Mouse (Mus musculus) hematopoietic stem cell, adult 5-6 weeks (primary cell): ENCODE results near the gene Brsk2. TPM values are rescaled to one million over a fixed set of nuclear protein-coding genes. Genes with fewer than 3 reads are reported as not detected.

Experiments used
- ATAC-seq, 2 experiments: fragments of 125-278 bp in 1 of 2; replicated peaks in 1 of 2; 2 replicates each; pipeline ENCODE4 v1.8.0; 2016 to 2017; ENCODE audit warnings: inconsistent platforms in 2 of 2, mild to moderate bottlenecking in 2 of 2, moderate number of reproducible peaks in 2 of 2, low read depth in 1 of 2, moderate TSS enrichment in 1 of 2; ENCODE audit not compliant: low FRiP score in 2 of 2, poor library complexity in 2 of 2, severe bottlenecking in 2 of 2, insufficient read depth in 1 of 2, low TSS enrichment in 1 of 2
- total RNA-seq: library from RNA; stranded (forward); fragments of 172-1452, 232-1000 nt; gene quantifications from 2 replicates; pipeline ENCODE4 v1.2.3, GENCODE M21; 2017

The Brsk2 gene
- total RNA-seq, 1 experiment from 2014 or later: not detected

DNA sequence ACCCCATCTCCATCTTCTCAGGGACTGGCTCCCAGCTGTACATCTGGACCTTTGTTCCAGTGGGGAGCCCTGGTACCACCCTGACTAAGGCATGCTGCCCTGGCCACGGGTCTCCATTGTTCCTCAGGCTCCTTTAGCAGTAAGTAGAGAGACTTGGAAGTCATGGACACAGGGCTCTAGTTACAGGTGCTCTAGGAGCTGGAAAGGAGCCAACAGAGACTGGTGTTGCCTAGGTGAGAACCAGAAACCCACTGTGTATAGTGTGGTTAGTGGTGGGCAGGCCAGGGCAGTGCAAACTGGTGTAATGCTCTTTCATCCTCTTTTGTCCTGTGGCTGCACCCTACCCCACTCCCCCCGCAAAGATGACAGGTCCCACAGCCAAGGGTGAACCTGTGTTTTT, 41.6 kb downstream of the Brsk2 start:
- no peak for ATAC-seq

DNA sequence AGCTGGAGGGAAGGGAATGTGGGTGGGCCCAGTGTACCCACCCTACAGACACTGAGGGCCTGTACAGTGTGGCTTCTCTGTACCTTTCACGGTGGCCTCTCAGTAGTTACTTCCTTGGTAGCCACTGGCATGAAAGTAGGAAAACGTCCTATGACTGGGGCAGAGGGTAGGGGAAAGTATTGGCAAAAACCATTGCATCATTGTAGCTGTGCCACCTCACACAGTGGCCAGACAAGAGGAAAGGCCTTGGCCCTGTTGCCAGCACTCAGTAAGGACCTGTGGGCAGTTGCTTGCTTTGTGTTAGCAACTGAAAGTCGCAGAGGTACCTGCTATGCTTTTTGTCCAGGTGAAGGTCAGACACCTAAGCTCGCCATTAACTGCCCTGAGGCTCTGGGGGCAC, 44.6 kb downstream of the Brsk2 start:
- ATAC-seq: no peak

GRCm38 (mm10) chr7:142000661-142001060, 51.1 kb downstream of the Brsk2 start:
- ATAC-seq: no peak

DNA sequence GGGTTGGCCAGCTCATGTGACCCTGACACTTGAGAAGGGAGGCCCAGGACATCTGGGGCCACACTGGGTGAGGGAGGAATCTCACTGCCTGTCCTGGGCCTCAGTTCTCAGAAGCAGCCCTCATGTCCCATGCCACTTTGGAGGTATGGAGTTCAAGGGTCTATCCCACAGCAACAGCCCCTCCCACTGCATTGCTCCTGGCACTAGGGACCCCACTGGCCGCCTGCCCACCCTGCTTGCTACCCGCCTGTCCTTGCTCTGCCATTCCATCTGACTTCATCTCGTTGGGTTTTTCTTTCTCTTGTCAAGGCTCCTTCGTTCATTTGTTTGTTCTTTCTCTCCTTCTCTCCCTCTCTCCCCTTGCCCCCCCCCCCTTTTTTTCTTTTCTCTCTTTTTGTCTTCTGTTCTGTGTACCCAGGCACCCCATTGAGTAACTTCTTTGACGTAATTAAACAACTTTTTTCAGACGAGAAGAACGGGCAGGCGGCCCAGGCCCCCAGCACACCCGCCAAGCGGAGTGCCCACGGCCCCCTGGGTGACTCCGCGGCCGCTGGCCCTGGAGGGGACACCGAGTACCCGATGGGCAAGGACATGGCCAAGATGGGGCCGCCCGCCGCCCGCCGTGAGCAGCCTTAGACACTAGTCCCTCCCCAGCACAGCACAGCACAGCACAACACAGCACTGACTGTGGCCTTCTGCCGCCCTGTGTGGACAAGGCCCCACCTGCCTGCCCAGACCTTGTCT, 52.2 kb downstream of the Brsk2 start:
- no peak for ATAC-seq

DNA sequence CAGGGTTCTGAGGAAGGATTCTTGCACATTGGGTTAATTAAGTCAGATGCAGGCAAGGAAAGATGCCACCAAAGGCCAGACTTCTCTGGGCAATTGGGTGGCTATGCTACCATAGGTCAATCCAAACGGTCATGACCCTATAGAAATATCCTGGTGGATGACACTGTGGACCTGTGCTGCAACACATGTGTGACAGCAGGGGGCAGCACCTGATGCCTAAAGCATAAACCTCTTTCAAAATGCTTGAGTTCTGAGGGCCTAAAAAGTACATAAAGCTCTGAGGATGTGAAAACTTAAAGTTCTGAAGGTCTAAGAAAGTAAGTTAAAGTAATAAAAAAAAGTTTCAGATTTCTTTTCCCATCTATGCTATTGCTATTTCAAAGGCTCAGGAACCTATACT, 67.0 kb downstream of the Brsk2 start:
- peak; percentile 69 to 77 for ATAC-seq

GRCm38 (mm10) chr7:142019699-142020098, 70.1 kb downstream of the Brsk2 start:
- no peak; a peak in 1 of 4 replicates for ATAC-seq

DNA sequence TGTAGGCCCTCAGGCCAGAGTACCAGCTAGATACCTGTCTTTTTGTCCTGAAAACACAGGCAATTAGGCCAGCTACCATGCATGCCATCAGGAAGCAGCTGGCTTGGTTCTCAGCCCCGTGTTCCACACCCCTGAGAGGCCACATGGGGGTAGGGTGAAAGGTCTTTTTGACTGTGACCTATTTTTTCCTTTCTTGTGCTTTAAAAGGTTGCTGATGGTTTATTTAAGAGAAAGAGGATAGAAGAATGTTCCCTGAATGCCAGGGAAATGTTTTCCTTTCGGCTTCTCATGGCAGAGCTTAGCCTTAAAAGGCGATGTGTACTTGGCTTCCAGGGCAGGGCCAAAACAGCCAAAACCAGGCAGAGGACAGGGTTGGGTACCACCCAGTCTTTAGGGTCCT, 71.3 kb downstream of the Brsk2 start:
- no peak for ATAC-seq

DNA sequence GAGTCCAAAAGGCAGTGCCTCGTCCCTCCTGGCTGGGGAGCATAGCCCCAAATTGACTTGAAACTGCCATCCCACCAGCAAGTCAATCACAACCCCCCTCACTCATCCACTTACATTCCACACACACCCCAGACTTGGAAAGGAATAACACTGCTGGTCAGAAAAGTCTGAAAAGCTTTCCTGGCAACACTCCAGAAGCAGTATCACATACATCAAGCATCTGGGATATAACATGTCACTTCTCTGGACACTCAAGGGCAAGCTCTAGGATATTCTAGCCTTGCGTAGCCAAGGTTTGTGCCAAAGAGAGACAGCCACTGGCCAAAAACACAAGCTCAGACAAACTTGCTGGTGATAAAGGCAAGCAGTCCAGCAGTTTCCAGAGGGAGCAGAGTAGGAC, 75.6 kb downstream of the Brsk2 start:
- ATAC-seq: no peak

DNA sequence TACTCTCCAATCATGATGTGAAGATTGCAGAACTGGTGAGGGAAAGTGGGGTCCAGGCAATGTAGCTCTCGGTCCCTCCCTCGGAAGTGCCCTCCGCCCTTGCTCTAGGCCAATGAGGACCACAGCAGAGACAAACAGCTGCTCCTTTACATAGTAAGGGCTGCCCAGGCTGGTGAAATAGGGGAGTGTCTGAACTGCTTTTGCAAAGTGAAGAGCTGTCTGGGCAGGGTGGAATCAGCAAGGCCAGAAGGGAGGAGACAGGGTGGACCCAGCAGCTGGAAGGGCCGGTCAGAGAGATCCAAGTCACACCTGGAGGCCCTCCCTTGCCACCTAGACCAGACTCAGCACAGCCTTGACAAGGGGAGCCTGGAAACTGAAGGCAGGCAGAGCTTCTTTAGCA, 76.4 kb downstream of the Brsk2 start:
- no peak for ATAC-seq

- ATAC-seq: no peak
Observed at GRCm38 (mm10) chr7:142030073-142030472, 80.5 kb downstream of the Brsk2 start.

DNA sequence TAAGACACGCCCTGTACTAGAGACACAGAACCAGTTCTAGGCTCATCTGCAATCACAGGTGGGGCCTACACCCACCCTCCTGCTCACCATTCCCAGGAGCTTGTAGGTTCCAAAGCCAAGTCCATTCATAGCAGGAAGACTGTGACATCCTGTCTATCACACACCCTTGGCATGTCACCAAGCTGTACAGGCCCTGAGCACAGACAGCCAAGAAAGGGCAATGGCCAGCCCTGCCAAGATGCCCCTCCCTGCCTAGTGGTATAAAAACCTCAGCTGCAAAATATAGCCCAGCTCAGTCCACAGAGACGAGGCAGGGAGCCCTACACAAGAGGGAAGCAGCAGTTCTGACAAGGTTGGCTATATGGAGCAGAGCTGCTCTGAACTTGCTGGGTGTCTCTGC, 84.6 kb downstream of the Brsk2 start:
- no peak for ATAC-seq

DNA sequence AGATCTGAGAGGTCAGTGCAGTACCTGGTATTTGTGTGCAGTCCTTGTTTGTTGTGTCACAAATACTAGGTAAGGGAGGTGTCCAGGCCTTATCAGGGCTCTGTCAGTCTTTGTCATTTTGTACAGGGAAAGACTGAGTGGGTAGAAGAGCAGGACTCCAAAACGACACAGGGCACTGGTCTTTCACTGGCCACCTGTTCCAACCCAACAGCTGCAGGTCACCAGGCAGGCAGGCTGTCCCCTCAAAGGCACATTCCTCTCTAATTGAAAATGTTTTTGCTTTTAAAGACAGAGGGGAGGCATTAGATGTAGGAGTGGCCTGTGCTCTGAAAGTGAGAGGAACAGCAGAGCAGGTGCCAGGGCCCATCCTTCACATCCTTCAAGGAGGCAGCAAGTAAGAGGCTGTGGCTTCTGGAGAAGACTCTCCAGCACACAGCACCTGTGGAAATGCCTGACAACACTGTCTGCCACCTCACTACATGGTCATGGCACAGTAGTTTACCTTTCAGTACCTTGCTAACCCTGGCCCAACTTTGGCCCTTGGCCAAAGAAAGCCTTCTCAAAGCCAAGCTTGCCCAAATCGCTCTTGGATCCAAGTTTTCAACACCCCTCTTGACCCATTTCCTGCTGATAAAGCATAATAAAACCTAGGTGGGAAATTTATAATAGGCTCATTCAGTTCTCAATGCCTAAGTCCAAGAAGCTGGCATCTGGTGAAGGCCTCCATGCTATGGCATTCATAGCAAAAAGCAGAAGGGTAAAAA, 85.7 kb downstream of the Brsk2 start:
- no peak for ATAC-seq

- peak; percentile 19 to 54; a peak in 1 of 4 replicates for ATAC-seq
Observed at GRCm38 (mm10) chr7:142037553-142038170, 88.1 kb downstream of the Brsk2 start.

GRCm38 (mm10) chr7:142040756-142041155, 91.2 kb downstream of the Brsk2 start:
- peak; percentile 73 to 91 for ATAC-seq

DNA sequence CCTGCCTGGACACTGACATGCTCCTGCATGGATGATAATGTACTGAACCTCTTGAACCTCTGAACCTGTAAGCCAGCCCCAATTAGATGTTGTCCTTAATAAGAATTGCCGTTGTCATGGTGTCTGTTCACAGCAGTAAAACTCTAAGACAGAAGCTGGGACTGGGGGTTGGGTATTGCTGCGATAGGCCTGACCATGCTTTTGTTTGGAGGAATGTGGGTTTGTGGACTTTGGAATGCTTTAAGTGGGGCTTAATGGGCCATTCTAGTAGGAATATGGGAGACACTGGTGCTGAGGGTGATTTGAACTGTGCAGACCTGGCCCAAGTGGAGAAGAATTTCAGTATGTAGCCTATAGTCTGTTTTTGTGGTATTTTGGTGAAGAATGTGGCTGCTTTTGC, 95.8 kb downstream of the Brsk2 start:
- no peak for ATAC-seq

- no peak for ATAC-seq
Observed at GRCm38 (mm10) chr7:142045932-142046331, 96.4 kb downstream of the Brsk2 start.

GRCm38 (mm10) chr7:142050536-142050935, 101.0 kb downstream of the Brsk2 start:
- ATAC-seq: no peak
